Mouse (Mus musculus) thymus, postnatal 14 days (tissue): ENCODE results near the gene St6galnac3.

ENCODE experiments used
- DNase-seq: peaks from one replicate; pipeline ENCODE4 v3.0.0; 2021

Gene St6galnac3

GRCm38 (mm10) chr3:153724701-153725668, at the start of gene St6galnac3:
Gene St6galnac3 (minus strand): TSS chr3:153725174.
- DNase-seq: peak; percentile 87

- no peak for DNase-seq
Measured at GRCm38 (mm10) chr3:153774568-153774967, 49.6 kb upstream of the St6galnac3 start.

GRCm38 (mm10) chr3:153771479-153771878, 46.5 kb upstream of the St6galnac3 start:
- no peak for DNase-seq

GRCm38 (mm10) chr3:153770573-153770972, 45.6 kb upstream of the St6galnac3 start:
- no peak for DNase-seq

- no peak for DNase-seq
Measured at GRCm38 (mm10) chr3:153769220-153769619, 44.2 kb upstream of the St6galnac3 start.

GRCm38 (mm10) chr3:153765171-153765570, 40.2 kb upstream of the St6galnac3 start:
- DNase-seq: no peak

- DNase-seq: peak; percentile 23
Measured at GRCm38 (mm10) chr3:153764760-153765159, 39.8 kb upstream of the St6galnac3 start.

GRCm38 (mm10) chr3:153761171-153761570, 36.2 kb upstream of the St6galnac3 start:
- no peak for DNase-seq

GRCm38 (mm10) chr3:153759269-153759668, 34.3 kb upstream of the St6galnac3 start:
- DNase-seq: no peak

GRCm38 (mm10) chr3:153756500-153756996, 31.6 kb upstream of the St6galnac3 start:
- no peak for DNase-seq

- peak; percentile 16 for DNase-seq
Measured at GRCm38 (mm10) chr3:153755785-153756326, 30.9 kb upstream of the St6galnac3 start.

- no peak for DNase-seq
Measured at GRCm38 (mm10) chr3:153751435-153751834, 26.5 kb upstream of the St6galnac3 start.

GRCm38 (mm10) chr3:153749359-153749758, 24.4 kb upstream of the St6galnac3 start:
- no peak for DNase-seq

- DNase-seq: no peak
Measured at GRCm38 (mm10) chr3:153748293-153748692, 23.3 kb upstream of the St6galnac3 start.

GRCm38 (mm10) chr3:153745099-153745498, 20.1 kb upstream of the St6galnac3 start:
- no peak for DNase-seq

- DNase-seq: no peak
Measured at GRCm38 (mm10) chr3:153744447-153744846, 19.5 kb upstream of the St6galnac3 start.

- DNase-seq: no peak
Measured at GRCm38 (mm10) chr3:153741800-153742199, 16.8 kb upstream of the St6galnac3 start.

- no peak for DNase-seq
Measured at GRCm38 (mm10) chr3:153739351-153739750, 14.4 kb upstream of the St6galnac3 start.

GRCm38 (mm10) chr3:153738421-153738820, 13.4 kb upstream of the St6galnac3 start:
- DNase-seq: no peak

GRCm38 (mm10) chr3:153736756-153737280, 11.8 kb upstream of the St6galnac3 start:
- DNase-seq: no peak

- no peak for DNase-seq
Measured at GRCm38 (mm10) chr3:153735796-153736549, 11.0 kb upstream of the St6galnac3 start.

GRCm38 (mm10) chr3:153734741-153735140, 9.8 kb upstream of the St6galnac3 start:
- DNase-seq: no peak
